Mouse (Mus musculus): ENCODE measurements at regions not wholly inside any gene's neighbourhood (a gene's known extent, or its start where the extent isn't known, plus 50 kb on each side); places are given as distances from the start of the nearest gene placed in this dataset.

- TF ChIP-seq CTCF (IDR thresholded peaks at IDR 0.05; ENCODE audit: low read depth): no peak
- TF ChIP-seq EP300 (optimal IDR thresholded peaks at IDR 0.05): no peak
Observed at GRCm38 (mm10) chr1:130301828-130302386, 120.9 kb downstream of the Cd55b start.

All from stomach, postnatal 0 days (tissue).